Mouse (Mus musculus) heart, postnatal 25 days (tissue): ENCODE measurements at regions not wholly inside any gene's neighbourhood (a gene's known extent, or its start where the extent isn't known, plus 50 kb on each side); places are given as distances from the start of the nearest gene placed in this dataset.

Source experiments
- DNase-seq: peaks from one replicate; pipeline ENCODE4 v3.0.0; 2022; ENCODE audit warnings: low spot score
- intact Hi-C: fragments of 180-260 bp; cut with DNase I; formaldehyde crosslinking; loops from one replicate; pipeline ENCODE4 v1.15.1; 2025

DNA sequence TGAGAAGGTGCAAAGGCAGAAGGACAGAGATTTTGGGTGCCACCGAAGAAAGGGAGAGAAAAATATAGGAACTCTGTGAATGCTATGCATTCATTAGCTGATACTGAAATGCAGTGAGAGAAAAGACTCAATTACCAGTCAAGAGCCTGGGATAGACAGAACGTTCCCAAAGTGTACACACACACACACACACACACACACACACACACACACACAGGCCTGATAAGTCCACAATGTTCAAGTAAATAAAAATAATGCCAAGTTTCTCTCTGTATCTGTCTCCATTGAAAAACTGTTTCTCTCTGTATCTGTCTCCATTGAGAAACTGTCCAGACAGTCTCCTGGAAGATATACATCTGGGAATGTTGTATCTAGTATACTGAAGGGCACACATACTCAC, 124.1 kb downstream of the Hlx start:
- intact Hi-C loops, result no loop called here
- DNase-seq, result no peak

DNA sequence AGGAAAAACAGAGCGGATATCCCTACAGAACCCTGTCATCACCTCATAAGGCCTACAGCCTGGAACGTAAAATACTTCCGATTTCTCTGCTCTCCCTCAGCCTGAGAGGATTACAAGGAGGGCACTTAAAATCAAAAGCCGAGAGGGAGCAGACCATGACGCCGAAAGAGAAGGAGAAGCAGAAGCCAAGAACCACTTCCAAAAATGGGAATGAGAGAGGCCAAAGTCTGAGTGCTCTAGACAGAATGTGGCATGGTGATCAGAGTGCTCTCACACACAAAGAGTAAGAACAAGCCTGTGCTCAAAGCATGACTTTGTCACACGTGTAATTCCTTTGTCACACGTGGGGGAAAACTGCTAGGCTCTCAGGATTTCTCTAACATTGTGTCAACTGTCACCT, 125.9 kb downstream of the Hlx start:
- DNase-seq, result no peak
- intact Hi-C loops, result no loop called here

DNA sequence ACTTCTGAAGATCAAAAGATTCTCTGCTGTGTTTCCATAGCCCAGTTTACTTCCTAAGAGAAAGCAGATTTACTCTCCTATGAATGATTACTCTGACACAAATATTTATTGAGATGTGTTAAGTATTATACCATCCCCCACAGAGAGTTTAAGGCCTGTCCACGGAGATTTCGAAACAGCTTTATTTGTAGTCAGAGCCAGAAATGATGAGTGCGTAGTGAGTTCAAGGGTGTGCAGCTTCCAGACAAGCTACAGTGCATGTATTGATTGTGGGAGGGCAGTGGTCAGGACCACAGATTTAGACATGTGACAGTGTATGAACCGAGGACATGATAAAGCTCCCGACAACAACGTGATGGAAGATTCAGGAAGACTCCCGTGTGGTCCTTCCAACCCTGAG, 126.8 kb downstream of the Hlx start:
- intact Hi-C loops, result no loop called here
- no peak for DNase-seq

DNA sequence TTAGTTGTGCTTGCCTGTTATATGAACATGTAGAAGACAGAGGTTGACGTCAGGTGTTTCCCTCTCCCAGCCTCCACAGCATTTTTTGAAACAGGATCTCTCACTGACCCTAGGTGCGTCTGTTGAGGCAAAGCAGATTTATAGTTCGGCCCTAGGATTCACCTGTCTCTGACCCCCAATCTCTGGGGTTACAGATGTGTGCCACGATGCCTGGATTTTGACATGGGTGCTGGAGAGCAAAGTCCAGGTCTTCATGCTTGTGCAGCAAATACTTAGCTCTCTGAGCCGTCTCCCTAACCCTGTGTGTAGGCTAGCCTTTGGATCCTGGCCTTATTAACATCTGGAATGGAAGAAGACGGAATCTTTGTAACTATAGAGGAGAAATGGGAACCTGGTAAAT, 129.3 kb downstream of the Hlx start:
- no peak for DNase-seq
- intact Hi-C loops, result no loop called here

DNA sequence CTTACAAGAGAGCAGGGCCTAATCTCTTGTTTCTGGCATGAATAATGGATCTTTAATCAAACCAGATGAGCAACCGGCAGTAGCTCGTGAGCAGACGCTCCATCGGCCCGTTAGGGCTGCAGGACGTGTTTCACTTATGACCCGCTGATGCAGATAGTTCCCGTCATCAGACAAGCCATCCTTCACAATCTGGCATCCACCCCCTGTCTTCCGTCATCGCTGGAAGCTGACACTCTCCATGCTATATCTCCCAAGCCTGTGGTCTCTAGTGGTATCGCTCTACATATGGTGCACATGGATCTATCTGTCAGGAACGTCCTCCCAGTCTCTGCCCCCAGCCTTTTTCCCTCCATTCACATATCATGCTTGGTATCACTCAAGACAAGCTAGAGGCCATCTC, 137.0 kb downstream of the Hlx start:
- DNase-seq, result no peak
- intact Hi-C loops, result no loop called here

DNA sequence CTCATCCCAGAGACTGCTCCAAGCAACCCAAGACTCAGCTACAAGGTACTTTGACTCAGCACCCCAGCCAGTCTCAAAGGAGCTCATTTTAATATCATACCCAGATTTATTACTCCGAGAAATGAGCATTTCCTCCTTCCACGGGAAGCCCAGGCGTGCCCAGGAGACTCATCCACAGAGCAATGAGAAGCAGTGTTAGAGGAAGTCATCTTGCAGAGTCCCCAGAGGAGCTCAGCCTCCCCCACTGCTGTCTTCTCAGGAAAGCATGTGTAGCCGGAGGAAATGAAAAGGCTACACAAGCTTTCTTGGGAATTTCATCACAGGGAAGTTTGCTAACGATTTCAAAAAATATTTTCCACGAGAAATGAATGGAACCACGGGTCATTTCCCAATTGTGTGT, 141.8 kb downstream of the Hlx start:
- DNase-seq, result no peak
- intact Hi-C loops, result no loop called here

DNA sequence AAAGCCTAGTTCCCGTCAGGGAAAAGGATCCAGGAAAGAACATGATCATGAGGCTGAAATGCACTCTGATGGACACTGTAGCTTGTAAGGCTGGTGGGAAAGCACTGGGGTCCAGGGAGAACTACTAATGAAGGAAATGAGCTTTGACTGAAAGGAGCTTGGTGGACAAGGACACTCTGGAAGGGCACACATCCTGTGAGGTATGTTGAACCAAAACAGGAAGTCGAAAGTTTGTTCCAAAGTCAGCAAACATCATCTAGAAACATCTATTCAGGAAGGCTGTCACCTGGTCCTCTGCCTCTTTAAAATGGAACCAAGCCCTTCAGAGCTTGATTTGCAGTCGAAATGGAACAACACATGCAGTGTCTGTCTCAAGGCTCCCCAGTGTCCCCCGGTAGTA, 143.1 kb downstream of the Hlx start:
- intact Hi-C loops, result no loop called here
- DNase-seq, result no peak

DNA sequence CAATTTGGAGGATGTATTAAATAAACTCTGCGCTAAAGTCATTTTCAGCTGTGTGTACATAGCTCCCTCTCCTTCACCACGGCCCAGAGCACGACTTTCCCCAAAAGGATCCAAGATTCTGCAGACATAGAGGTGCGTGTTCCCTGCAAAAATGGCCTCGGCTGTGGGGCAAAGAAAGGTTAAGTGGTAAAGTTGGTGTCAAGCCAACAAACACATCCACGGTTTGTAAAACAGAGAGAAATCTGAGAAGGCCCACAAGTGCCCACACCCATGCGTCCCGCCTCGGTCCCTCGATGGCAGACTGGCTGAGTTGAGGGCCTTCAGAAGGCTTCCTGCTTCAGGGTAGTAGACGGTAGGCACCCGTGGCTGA, 147.9 kb downstream of the Hlx start:
- intact Hi-C loops, result no loop called here
- DNase-seq, result no peak

DNA sequence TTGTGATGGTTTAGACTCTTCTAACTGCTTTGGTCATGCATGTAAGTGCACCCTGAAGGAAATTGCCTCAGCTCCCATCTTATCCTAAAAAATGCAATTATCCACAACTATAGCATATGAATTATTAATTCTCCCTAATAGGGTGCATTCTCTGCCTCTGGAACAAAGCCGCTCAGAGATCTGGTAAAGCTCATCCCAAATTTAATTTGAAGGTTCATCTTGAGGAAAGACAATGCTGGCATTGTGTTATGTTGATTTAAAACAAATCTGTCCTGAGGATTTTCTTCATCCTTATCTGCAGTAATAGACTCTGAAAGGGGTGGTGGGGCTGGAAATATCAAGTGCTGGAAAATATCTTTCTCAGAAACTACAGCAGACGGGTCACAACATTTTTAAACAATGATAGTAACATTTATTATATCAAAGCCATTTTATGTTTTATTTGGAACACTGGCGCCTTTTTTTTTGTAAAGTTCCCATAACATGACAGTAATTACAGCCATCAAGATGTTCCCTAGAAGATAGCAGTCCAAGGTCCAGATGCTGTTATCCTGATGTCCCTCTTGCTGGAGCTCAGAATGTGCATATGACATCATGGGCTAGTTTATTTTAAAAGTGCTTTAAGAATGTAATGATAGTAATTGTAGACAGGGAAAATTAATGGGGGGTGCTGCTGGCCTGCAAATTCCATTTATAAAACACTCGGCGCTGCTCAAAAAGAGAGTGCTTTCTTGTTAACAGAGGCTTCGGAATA, 148.5 kb downstream of the Hlx start:
- DNase-seq, result no peak
- intact Hi-C loops, result no loop called here

DNA sequence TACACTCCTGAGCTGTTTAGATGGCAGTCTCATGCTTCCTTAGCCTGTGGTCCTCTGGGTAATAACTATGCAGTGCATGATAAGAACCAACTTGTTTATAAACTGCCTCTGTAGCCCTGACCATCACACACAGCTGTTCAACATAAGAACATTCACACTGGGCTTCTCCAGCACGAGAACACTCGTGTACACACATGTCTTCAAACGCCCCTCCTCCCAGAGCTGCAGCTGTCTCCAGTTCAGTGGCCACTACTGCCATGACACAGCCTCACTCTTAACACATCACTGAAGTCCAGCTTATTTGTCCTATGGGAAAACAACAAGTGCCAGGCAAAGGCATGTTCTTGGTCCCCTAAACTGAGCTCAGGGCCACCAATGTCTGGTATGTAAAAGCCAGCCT, 152.9 kb downstream of the Hlx start:
- intact Hi-C loops, result no loop called here
- DNase-seq, result no peak

DNA sequence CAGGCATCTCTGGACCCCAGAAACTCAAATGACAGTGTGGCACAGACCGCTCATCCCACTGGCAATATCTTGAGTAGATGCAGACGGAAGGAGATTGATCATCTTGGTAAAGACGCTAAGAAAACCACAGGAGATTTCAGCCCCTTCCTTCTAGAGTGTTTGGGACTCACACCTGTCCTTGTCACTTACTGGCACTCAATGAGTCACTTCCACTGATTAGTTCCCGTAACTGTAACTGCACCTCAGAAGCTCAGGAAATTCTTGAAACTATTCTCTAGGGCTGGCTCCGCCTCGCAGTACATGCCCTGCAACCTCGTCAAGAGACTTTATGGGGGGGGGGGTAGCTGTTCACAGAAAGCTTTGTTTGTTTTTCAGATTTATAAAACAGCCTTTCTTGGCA, 155.9 kb downstream of the Hlx start:
- intact Hi-C loops, result no loop called here

DNA sequence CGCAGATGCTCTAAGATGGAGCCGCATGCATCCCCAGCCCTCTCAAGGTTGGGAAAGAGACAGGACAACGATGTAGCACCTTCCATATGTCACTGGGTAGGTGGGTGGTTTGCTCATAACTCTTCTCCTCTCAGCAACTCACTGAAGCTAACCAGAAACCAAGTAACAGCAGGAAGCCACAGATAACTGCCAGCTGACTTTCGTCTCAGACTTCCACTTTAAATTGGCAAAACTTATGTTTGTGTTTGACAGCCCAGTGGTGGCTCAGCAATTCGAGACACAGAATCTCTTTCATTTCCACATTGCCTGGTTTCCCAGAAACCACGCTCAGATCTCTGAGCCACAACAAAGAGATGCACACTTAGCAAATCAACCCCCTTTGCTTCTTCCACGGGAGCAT, 159.1 kb downstream of the Hlx start:
- intact Hi-C loops, result no loop called here
- DNase-seq, result no peak

More for the DNA sequence above, 155.9 kb downstream of the Hlx start:
- no peak for DNase-seq

DNA sequence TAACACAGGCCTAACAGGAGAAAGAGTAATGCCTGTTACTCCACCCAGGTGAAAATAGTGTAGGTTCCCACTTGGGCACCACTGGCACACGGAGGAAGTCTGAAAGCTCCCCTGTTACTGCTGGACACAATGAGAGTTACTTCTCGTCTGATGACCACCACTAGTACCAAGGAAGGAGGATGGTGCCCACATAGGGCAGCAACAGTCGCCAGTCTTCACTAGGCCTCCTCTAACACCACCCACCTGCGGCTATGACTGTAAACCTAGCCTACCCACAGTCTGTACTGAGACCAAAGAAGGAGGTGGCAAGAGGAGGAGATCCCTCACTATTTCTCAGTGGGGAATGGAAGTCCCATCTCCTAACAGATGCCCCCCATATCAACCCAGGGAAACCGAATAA, 161.7 kb downstream of the Hlx start:
- DNase-seq, result no peak

DNA sequence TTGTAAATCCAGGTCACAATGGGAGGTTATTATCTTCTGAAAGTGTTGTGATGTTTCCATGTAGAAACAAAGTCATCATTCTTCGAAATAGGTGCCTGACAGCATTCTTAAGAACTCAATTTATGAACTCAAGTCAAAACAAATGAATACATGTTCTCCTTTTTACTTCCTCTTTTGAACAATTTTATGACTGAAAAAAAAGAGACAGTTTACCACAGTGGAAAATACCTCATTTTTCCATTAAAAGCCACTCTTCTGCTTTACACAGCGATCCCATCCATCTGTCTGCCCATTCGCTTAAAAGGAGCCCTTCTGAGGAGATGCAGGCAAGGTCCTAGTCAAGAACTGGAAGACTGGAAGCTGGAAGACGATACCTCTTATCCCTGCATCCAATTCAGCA, 169.5 kb downstream of the Hlx start:
- no peak for DNase-seq
- intact Hi-C loops, result no loop called here

More for the DNA sequence above, 161.7 kb downstream of the Hlx start:
- intact Hi-C loops, result no loop called here

DNA sequence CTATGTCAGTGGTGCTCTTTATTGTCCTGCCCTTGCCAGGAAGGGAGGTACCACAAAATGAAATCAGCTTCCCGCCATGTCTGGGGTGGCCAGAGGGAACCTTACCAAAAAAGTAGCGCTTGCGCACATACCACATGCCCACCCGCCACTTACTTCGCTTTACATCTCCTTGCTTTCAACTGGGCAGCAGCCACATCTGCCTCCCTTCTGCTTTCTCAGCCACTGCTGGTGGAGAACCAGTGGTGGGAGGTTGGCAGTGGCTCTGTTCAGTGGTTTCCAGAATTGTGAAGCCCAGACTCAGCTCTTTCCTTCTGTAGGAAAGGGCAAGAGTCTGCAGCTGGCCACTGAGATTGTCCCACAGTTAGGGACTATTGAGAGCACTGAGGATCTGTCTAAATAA, 170.2 kb downstream of the Hlx start:
- intact Hi-C loops, result no loop called here
- no peak for DNase-seq

DNA sequence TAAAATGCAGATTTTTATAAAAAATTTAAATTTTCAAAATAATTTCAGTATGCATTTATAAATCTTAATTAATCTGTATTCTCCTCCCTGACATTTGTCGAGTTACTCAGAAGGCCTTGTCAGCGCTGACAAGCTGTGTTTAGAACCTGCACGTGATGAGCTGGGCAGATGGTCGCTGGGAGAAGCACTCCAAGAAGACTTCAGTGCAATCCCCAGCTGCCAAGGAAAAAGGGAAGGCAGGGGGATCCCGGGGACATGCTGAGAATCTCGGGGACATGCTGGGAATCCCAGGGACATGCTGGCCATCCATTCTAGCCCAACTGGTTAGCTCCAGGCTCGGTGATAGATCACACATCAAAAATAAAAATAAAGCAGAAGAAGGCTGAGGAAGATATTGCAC, 172.9 kb downstream of the Hlx start:
- no peak for DNase-seq
- intact Hi-C loops, result no loop called here

DNA sequence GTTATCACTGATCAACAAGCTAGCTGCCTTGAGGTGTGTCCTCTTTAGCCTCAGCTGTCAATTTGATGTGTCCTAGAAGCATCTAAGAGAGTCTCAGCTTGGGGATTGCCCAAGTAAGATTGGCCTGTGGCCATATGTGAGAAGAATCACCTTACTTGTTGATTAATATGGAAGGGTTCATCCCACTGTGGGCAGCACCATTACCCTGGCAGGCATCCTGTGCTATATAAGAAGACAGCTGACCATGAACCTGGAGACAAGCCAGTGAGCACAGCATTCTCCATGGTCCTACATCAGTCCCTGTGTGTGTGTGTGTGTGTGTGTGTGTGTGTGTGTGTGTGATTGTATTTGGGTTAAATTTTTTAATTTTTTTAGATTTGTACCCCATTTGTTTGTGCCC, 178.6 kb downstream of the Hlx start:
- intact Hi-C loops, result no loop called here
- DNase-seq, result no peak

DNA sequence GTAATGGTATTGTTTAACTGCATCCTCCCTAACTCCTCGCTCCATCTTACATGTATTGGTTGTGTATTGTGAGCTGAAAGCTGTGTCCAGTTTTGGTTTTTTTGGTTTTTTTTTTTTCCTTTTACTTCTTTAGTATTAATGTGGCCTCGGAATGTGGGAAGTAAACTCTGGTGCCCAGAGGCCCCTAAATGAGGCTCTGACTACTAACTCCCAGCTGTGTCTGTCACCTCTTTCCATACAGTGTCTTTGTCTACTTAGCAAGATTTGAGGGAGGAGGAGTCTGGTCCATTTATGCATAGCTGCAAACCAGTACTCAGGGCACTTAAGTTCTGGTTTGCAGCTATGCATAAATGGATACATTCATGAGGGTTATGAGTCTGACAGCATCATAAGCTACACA, 181.9 kb downstream of the Hlx start:
- DNase-seq, result no peak
- intact Hi-C loops, result no loop called here

DNA sequence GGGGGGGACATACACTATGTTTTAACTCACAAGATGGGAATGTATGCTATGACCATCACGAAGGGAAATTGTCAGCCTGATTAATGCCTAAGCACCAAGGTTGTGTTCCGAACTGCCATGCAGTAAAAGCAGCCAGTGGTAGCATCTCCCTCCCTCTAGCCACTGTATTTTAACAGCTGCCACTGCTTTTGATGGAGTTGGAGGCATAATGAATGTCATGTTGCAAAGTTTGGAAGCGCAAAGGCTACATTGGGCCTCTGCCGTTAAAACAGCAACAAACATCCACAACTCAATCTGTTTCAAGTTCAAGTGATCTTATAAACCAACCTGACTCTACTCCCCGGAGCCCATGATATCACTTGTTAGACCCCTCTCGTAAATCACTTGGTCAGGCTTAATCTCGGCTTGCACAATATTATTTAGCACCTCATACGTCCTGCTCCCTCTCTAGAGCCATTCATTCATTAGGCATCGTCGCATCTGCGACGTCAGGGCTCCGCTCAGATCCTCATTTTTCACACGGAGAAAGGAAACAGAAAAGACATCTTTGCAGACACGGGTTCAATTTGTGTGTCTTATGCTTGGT, 184.7 kb downstream of the Hlx start:
- intact Hi-C loops, result loop anchor here (5.0 kb wide), 1 partner anchor 510 kb away; no protein-coding TSS in a partner anchor
- no peak for DNase-seq

DNA sequence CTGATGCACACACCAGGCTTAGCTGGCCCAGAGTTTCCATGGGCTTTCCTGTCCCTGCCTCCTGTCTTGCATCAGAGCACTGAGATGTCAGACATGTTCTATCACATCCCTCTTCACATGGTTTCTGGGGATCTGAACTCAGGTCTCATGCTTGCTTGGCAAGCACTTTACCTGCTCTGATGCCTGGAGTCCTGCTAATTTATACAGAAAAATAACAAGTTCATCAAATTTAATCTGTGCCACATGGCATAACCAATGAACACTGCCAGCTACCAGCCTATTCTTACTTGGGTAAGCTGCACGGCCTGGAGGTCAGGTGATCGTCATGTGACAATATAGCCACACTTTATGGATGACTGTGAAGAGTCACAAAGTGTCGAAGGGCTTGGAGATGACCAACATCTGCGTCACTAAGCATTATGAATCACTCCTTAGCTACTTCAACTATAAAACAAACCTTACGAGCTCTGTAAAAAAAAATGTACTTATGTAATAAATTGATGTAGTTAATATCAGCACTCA, 186.2 kb downstream of the Hlx start:
- intact Hi-C loops, result loop anchor here (5.0 kb wide), 1 partner anchor 509 kb away; no protein-coding TSS in a partner anchor

DNA sequence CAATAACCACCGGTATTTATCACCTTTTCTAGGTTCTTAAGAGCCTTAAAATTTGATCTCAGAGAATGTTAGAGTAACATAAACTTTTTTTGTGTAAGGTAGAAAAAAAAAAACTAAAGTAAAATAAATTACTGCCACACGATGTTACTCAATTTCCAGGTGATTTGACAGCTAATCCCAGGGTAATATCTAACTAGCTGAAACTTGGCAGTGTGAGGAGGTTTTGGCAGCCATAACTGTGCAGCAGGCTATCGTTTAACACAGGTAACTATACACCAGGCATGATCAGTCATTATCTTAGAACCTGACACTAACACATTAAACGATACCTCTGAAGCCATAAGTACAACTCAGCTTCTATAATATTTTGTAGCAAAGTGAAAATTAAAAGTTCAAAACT, 187.3 kb downstream of the Hlx start:
- intact Hi-C loops, result loop anchor here (5.0 kb wide), 1 partner anchor 508 kb away; no protein-coding TSS in a partner anchor
- no peak for DNase-seq

More for the DNA sequence above, 186.2 kb downstream of the Hlx start:
- DNase-seq, result no peak
